Mouse (Mus musculus): ENCODE data around the gene Cmss1.

DNA sequence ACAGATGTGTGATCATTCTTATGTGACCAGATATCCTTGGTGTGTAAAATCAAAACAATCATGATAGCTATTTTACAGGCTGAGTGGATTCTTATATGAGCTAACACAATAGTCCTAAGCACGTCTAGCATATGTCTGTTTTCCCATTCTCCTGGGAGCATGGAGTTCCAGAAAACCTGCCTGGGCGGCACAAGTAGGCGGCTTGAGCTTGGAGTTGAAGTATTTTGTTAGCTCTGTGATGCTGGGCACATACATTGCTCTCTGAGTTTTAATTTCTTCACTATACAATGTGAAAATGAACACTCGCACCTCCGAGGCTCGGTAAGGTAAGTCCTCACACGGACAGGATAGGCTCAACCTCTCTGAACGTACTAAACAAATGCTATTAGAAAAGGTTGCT is 116.0 kb downstream of the Cmss1 start:
- no peak for TF ChIP-seq CTCF (IDR thresholded peaks at IDR 0.05; ENCODE audit: low read depth)
- TF ChIP-seq EP300 (IDR thresholded peaks at IDR 0.05; ENCODE audit: low read depth) = no peak
